Mouse (Mus musculus): Measurements from ENCODE around the gene Slain2.

DNA sequence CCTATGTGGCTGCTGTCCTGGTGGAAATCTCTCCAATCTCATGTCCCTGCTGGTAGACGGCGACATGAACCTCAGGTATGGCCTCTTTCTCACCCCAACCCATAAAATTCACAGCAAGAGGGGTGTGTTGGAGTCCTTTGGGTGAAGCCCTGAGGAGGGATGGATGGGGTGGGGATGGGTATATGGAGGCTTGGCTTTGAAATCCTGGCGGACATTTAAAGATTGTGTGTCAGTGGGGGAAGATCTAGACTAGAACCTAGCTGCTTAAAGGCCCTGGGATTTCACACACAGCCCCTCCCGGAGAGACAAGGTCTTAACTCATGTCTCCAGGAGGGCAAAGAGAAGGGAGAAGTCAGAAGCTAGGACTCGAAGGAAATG lies 93.5 kb downstream of the Slain2 start:
- TF ChIP-seq CTCF (IDR thresholded peaks at IDR 0.05; ENCODE audit: extremely low read depth, insufficient read length, insufficient replicate concordance, low read depth, low read length): no peak
- no peak for TF ChIP-seq POLR2A (IDR thresholded peaks at IDR 0.05; ENCODE audit: low read depth, low read length)

All from small intestine, adult 2 months (tissue).